Mouse (Mus musculus): ENCODE data around the gene Per1. TPM values are rescaled to one million over a fixed set of nuclear protein-coding genes. Genes with fewer than 3 reads are reported as not detected.

The Per1 gene
- total RNA-seq (2023): 415 TPM

DNA sequence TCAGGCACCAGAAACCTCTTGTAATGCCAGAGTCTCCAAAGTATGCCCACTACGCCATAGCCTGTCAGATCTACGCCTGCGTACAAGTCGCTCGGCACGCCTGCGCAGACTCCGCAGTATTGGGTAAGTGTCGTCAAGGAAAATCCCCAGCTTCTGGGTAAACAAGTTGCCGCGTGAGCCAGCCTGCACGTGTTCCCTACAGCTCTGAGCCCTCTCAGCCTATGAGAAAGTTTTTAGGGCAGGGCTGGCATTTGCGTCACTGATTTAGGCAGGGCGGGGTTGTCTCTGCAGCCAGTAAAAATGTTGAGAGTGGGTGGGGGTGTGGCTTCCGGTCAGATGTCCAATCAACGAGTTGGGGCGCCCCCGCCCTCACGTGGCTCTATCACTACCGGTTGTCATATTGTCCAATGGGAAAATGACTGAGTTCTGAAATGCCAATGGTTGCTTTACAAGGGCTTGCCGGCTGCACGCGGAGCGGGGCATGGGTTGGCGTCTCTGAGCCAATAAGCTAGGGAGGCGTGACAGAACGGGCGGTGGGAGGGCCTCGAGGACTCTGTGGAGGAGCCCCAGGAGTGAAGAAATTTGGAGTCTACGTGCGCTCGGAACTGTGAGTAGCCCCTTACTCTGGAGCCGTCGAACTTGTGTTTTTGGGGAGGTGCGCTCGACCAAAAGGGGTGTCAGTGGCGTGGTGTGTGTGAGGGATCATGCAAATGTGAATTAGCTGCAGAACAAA lies at the start of gene Per1:
TSS of gene Per1 (plus strand) at position 521 of the 733 bp plus-strand sequence.

DNA sequence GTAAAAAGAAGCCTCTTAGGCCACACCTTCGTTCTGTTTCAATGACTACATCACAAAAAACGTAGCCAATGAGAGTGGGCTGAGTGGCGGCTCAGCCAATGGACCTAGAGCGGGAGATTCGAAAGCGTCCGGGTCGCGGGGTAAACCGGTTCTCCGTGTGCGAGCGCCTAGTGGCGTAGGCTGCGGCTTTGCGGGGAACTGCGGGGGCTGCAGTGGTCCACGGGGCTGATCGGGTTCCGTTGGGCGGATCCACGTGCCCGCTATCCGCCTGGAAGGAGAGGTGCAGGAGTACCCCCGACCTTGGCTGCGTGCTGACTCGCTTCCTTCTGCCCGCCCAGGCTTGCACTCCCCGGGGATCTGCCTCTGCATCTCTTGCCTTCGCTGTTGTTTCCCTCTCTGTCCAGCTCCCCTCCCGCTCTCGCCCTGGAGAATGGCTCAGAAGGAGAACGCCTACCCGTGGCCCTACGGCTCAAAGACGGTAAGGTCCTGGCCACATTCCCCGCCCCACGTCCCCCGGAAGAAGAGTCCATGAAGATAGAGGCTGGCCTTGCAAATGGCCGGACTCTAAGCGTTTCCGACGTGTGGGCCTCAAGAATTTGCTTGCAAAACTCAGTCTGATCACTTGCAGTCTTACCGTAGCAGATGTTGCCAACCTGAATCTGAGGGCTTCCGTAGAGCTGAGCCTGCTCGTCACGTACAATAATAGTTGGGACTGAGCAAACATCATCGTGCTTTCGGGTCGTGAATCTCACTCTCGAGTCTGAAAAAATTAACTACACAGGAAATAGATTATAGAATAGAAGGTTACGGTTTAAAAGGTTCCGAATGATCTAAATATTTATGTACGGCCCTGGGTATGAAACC lies 49.3 kb upstream of the Per1 start, which contains the start of gene Aurkb:
TSS of gene Aurkb (plus strand) at position 117 of the 864 bp plus-strand sequence.

DNA sequence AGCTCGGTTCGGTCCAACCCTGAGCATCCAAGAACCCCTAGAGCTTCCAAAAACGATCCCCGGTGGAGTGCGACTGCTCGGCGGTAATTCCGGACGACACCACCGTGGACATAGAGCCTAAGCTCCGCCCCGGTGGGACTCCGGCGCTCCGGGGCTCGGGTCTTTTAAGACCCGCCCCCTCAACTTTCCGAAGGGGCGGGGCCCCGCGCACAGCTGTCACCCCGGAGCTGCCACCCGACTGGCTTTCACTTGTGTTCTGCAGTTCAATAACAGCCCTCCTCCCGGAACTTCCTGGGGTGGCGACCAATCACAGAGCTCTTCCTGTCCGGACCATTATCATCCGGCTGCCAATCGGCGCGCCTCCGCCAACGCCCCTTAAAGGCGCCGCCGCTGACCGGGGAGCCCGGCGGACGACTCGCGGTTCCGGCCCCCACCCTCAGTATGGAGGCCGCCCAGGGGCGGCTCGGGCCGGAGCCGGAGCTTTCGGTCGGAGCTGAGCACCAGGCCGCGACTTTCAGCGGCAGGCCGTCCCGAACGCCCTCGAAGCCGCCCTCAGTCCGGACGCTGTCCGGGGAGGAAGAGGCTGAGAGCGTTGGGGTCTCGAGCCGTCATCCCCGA lies 35.6 kb upstream of the Per1 start, which contains the start of gene Borcs6:
TSS of gene Borcs6 (plus strand) at position 361 of the 618 bp plus-strand sequence.

DNA sequence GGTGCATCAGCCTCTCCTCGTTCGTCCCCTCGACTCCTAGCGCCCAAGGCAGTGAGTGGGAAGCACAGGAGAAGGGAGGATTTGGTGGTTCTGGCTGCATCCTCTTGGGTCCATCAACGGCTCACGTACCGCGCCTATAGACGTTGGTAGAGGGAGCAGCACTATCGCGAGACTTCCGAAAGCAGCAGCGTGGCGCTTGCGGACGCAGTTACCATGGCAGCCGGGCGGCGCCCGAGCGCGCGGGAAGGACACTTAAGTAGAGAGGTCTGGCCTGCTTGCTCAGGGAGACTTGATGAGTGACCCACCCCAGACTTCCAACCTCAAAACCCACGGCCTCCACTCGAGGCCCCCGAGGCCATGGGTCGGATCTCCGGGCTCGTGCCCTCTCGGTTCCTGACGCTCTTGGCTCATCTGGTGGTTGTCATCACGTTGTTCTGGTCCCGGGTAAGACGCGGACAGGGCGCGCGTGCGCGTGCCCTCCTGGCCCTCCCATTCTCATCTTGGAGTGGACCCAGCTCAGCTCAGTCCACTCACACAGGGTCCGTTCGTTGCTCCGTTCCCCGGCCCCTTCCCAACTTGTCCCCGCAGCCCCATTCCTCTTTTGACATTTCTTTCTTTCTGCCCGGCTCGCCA lies 24.3 kb upstream of the Per1 start, which contains the start of gene Tmem107:
TSS of gene Tmem107 (plus strand) at position 217 of the 633 bp plus-strand sequence.

DNA sequence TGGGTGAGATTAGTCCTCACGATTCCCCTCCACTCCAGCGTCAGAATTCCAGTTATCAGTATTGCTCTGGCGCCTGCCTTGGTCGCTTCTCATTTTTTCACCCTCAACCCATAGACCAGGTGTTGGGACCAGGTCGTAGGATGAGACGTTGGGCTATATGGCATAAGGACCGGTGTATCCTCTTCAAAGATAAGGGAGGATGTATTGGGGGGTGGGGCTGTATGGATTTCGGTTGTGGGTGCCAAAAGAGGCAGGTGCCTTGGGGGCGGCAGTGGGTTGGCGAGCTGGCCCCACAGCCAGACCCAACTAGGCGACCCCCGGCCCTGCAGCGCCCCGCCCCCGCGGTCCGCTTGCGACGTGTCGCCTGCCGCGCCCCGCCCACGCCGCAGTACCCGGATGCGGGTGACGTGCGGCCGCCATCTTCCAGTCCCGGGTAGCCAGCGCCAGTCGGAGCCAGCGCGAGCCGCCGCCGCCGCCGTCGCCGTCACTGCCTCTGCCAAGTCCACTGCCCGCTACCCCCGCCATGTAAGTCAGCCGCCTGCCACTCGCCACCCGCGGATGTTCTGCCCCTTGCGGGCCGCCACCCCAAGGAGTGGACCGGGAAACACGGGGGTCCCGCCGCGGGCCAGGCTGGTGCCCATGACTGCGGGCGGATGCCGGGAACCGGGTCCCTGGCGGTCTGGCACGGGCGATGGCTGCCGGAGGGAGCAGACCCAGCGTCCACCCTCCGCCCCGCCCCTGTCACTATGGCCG lies 6.7 kb upstream of the Per1 start, which contains the start of gene Vamp2:
TSS of gene Vamp2 (plus strand) at position 388 of the 753 bp plus-strand sequence.

DNA sequence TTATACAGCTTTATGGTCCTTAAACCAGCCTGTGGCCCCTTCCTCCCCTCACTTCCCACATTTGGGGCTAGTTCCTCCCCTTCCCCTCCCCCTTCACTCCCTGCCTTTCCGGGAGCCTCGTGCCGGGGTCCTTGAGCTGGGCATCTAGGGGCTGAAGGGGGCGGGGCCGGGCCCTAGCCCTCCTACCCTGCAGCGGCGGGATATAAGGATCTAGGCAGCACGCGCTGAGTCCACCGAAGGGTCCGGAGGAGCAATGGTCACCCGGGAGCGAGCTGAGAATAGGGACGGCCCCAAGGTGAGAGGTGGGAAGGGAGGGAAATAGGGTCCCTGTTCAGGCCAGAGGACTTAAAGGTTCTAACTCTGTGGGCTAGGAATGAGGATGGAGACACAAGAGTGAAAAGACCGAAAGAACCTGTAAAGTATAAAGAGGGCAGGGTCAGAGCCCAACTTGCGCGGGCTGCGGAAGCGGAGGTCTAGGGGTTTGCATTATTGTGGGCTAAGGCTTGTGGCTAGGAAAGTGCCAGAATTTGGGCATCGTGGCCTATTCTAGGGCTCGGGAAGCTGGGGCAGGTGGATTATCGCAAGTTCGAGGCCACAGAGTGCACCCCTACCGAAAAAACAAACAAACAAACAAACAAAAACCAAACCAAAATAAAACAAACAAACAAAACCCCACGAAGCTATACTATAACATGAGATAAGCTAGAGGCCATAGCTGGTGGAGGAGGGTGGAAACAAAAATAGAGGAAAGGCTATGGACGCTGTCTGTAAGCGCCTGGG lies 25.4 kb downstream of the Per1 start, which contains the start of gene Hes7:
TSS of gene Hes7 (plus strand) at position 184 of the 780 bp plus-strand sequence.

DNA sequence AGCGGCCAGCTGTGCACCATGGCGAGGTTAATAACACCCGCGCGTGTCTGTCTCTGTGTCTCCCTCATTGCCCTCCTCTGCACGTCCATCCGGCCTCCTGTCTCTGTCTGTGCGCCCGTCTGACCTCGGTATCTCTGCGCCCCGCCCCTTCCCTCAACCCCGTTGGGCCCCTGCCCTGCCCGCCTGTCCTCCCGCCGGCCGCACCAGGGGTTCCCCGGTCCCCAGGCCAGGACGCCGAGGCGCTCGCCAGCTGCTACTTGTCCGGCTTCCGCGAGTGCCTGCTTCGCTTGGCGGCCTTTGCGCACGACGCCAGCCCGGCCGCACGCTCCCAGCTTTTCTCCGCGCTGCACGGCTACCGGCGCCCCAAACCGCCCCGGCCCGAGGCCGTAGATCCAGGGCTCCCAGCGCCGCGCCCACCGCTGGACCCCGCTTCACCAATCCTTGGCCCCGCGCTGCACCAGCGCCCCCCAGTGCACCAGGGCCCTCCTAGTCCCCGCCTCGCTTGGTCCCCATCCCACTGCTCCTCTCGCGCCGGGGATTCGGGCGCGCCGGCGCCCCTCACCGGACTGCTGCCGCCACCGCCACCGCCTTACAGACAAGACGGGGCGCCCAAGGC lies 27.4 kb downstream of the Per1 start, which contains the start of gene 9130213A22Rik:
TSS of gene 9130213A22Rik (minus strand) at position 254 of the 616 bp plus-strand sequence.

DNA sequence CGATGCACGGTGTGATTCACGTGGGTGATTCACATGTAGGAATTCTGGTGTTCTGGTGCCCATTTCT lies 30.7 kb downstream of the Per1 start, which contains the start of gene Aloxe3:
TSS of gene Aloxe3 (plus strand) at position 45 of the 67 bp plus-strand sequence.

DNA sequence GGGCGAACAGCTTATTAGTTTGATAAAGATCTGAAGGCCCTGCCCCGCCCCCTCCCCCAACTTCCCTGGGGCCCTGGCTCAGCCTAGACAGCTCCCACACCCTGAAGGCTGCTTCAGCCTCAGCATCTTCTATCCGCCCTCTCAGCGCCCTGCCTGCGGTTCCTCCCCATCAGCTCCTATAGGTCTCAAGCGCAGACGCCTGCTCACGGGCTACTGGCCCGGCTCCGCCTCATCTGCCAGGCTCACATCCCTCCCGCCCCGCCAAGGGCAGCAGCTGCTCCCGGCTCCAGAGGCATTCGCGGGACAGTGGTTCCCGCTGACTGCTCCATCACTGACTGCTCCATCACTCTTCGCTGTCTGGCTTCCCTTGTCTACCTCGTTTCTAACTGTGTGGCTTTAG lies 61.8 kb downstream of the Per1 start, which contains the start of gene Alox12b:
TSS of gene Alox12b (plus strand) at position 190 of the 400 bp plus-strand sequence.

Other genes starting within 250 kb of the Per1 start
- 74.7 TPM for gene Ndel1, start 223.4 kb upstream of the Per1 start, total RNA-seq (2023)
- not detected for gene Rnf222, start 206.7 kb upstream of the Per1 start, total RNA-seq (2023)
- 3,156 TPM for gene Rpl26, start 193.6 kb upstream of the Per1 start, total RNA-seq (2023)
- not detected for gene Odf4, start 168.1 kb upstream of the Per1 start, total RNA-seq (2023)
- gene Arhgef15, start 137.7 kb upstream of the Per1 start, total RNA-seq (2023): not detected
- 1.9 TPM for gene Slc25a35, start 127.1 kb upstream of the Per1 start, total RNA-seq (2023)
- gene Rangrf, start 120.0 kb upstream of the Per1 start, total RNA-seq (2023): 10.7 TPM
- gene Pfas, start 86.8 kb upstream of the Per1 start, total RNA-seq (2023): 28.8 TPM
- gene Ctc1, start 79.3 kb upstream of the Per1 start, total RNA-seq (2023): 22.0 TPM
- gene Aurkb, start 49.6 kb upstream of the Per1 start, total RNA-seq (2023): 1.1 TPM
- gene Borcs6, start 35.5 kb upstream of the Per1 start, total RNA-seq (2023): 10.6 TPM
- gene Tmem107, start 24.4 kb upstream of the Per1 start, total RNA-seq (2023): 3.6 TPM
- 328 TPM for gene Vamp2, start 6.7 kb upstream of the Per1 start, total RNA-seq (2023)
- not detected for gene Hes7, start 25.2 kb downstream of the Per1 start, total RNA-seq (2023)
- gene 9130213A22Rik, start 27.4 kb downstream of the Per1 start, total RNA-seq (2023): not detected
- gene Aloxe3, start 30.7 kb downstream of the Per1 start, total RNA-seq (2023): 0.40 TPM
- not detected for gene Alox12b, start 61.8 kb downstream of the Per1 start, total RNA-seq (2023)
- not detected for gene Alox8, start 102.6 kb downstream of the Per1 start, total RNA-seq (2023)
- gene Gucy2e, start 141.8 kb downstream of the Per1 start, total RNA-seq (2023): not detected
- gene Cntrob, start 228.6 kb downstream of the Per1 start, total RNA-seq (2023): 18.4 TPM
- 22.2 TPM for gene Trappc1, start 228.8 kb downstream of the Per1 start, total RNA-seq (2023)
- 1.2 TPM for gene Kcnab3, start 231.0 kb downstream of the Per1 start, total RNA-seq (2023)
- gene Rnf227, start 245.2 kb downstream of the Per1 start, total RNA-seq (2023): 1.5 TPM